Mouse (Mus musculus) heart, adult 11 months (tissue): ENCODE measurements around the gene Ccdc155.
A peak's percentile ranks its signal among the peaks of the same experiment; 100 is the strongest.

ENCODE experiments used
- DNase-seq: peaks from one replicate; pipeline ENCODE4 v3.0.0; 2022

Gene Ccdc155

DNA sequence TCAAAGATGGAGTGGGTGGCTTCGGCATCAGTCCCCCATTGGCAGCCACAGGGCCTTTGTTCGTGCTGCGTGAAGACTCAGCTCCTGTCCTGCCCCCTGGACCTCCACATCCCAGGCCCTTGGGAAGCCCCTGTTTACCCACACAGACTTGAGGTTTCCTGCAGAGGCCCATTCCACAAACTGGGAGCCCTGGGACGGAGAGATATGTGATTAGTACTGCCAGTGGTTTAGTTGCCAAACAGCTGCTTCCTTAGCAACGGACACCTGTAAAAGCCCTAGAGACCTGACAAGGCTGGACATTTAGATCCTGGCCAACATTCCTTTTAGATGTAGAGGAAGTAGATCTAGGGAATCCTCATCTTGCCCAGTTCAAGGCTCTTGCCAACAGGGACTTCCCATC lies 62.8 kb downstream of the Ccdc155 start:
- DNase-seq, result peak; percentile 95

DNA sequence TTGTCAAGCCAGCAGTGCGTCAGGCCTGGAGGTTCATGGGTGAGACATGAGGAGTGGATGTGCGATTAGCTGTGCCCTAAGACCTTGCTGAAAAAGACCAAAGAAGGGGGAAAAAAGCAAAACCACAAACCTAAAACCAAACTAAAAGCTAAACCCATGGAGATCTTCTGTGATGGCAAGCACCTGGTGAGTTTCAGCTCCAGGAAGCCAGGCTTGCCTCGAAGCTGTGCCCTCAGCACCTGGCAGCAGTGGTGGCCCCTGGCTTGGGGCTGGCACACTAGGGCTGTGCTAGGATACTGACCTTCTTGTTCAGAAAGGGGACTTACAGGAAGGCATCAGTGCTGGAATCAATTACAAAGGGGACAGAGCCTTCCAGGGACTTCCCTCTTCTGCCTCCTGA lies 63.4 kb downstream of the Ccdc155 start:
- no peak for DNase-seq

GRCm38 (mm10) chr7:45139904-45140723 lies 64.6 kb downstream of the Ccdc155 start:
- DNase-seq, result no peak

- DNase-seq, result no peak
Observed at GRCm38 (mm10) chr7:45138403-45138802, 66.3 kb downstream of the Ccdc155 start.

- DNase-seq, result peak; percentile 92
Observed at GRCm38 (mm10) chr7:45137171-45138006, 67.3 kb downstream of the Ccdc155 start.

DNA sequence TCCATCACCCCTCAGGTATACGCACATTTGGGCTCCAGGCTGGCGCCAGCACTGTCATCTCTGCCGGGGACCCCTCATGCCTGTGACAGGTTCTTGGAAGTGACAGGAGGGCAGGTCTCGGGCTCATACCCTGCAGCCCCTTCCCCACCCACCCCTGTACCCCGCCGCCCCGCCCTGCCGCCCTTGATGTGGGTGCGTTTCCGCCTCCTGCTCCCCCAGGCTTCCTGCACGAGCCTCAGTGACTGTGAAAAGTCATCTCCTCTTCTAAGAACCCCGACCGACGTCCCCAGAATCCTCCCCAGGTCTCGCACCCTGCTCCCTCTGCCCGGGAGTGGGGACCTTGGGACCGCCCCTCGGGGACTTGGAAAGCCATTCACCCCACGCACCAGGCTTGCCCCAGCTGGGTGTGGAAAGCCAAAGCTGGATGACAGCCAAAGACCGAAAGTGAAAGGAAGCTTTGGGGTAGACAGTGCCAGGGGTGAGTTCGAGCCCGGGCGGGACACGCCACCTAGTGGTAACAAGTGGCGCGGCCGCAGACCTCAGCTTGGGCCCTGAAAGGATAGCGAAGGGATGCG lies 68.6 kb downstream of the Ccdc155 start, which contains the start of the genes Gm45713 and Flt3l:
Gene Gm45713 (minus strand): TSS at position 239 of the 575 bp plus-strand sequence.
Gene Flt3l (minus strand): TSS at position 440 of the 575 bp plus-strand sequence.
- peak; percentile 100 for DNase-seq

GRCm38 (mm10) chr7:45135370-45135769 lies 69.3 kb downstream of the Ccdc155 start:
- peak; percentile 90 for DNase-seq

- DNase-seq, result peak; percentile 97
Observed at GRCm38 (mm10) chr7:45134544-45135026, 70.1 kb downstream of the Ccdc155 start.
